Mouse (Mus musculus) hindbrain, embryonic 13.5 days (tissue): Measurements from ENCODE around the gene Lef1. TPM values are rescaled to one million over a fixed set of nuclear protein-coding genes. Genes with fewer than 3 reads are reported as not detected.

Source experiments
- ATAC-seq: fragments of 200-750 bp; cut with Nextera tagmentation; 2 replicates; pipeline ENCODE4 v1.8.0; 2017; ENCODE audit warnings: moderate TSS enrichment; ENCODE audit not compliant: low FRiP score
- H3K27ac ChIP-seq: fragments of 300-500 bp; sonication (generic); 2 replicates; pipeline ENCODE4 v1.5.1; 2015; ENCODE audit warnings: inconsistent platforms, mild to moderate bottlenecking, moderate library complexity
- H3K27me3 ChIP-seq: fragments of 300-500 bp; sonication (generic); 2 replicates; pipeline ENCODE4 v1.6.1; 2015; ENCODE audit warnings: mild to moderate bottlenecking, inconsistent platforms
- H3K36me3 ChIP-seq: fragments of 300-500 bp; sonication (generic); 2 replicates; pipeline ENCODE4 v1.6.1; 2015; ENCODE audit warnings: mild to moderate bottlenecking, inconsistent platforms
- H3K4me1 ChIP-seq: fragments of 300-500 bp; sonication (generic); replicated peaks from 2 replicates; pipeline ENCODE4 v1.6.1; 2015; ENCODE audit warnings: inconsistent platforms
- H3K4me2 ChIP-seq: fragments of 300-500 bp; sonication (generic); 2 replicates; pipeline ENCODE4 v1.6.1; 2015; ENCODE audit warnings: inconsistent platforms, mild to moderate bottlenecking, moderate library complexity
- H3K4me3 ChIP-seq: fragments of 300-500 bp; sonication (generic); 2 replicates; pipeline ENCODE4 v1.5.1; 2015; ENCODE audit warnings: mild to moderate bottlenecking, inconsistent platforms
- H3K9ac ChIP-seq: fragments of 300-500 bp; sonication (generic); 2 replicates; pipeline ENCODE4 v1.6.1; 2015; ENCODE audit warnings: mild to moderate bottlenecking, inconsistent platforms
- H3K9me3 ChIP-seq: fragments of 300-500 bp; sonication (generic); 2 replicates; pipeline ENCODE4 v1.6.1; 2016; ENCODE audit warnings: inconsistent platforms
- WGBS: fragments of 180-500 bp; shearing (Covaris S2); methylation state at CpG from one replicate; pipeline ENCODE4 v1.1.7; 2015; 5-methylcytosine and 5-hydroxymethylcytosine counted together
- polyA plus RNA-seq: library from polyadenylated mRNA; unstranded; fragments of >200 nt; fragmentation: Nextera tagmentation; extraction: Ambion mirVana; gene quantifications from 2 replicates; pipeline ENCODE4 v1.2.1, GENCODE M21; 2015

Gene Lef1
- polyA plus RNA-seq, 1 experiment from 2014 or later = 13.5 TPM

DNA sequence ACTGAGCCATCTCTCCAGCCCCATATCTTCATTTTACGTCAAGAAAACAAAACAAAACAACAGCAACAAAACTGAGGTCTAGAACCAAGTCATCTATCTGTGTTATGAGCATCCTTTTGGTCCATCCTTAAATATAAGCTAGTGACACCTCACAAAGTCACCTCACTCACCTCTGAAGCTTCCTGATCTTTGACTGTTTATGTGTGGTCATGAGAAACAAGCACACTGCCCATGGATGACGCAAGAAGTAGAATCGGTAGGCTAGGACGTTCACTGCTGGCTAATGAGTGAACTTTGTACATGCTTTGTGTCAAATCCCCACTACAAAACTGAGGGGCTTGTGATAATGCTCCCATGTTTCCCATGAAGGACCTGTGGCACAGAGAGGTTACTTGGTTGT is 16.2 kb downstream of the Lef1 start:
- Histone ChIP-seq H3K27me3 (no peaks in the 10 kb centered on the region), H3K9me3 (no peaks in the 10 kb centered on the region), H3K9ac (no peak overlapping the region), H3K27ac (no peak overlapping the region), H3K4me1 (no peaks in the 10 kb centered on the region), H3K4me3 (no peak overlapping the region), H3K4me2 (no peak overlapping the region), H3K36me3 (no peaks in the 10 kb centered on the region)
- WGBS = 95% methylated on average over 4 of the region's 4 CpGs
- ATAC-seq = no peak

DNA sequence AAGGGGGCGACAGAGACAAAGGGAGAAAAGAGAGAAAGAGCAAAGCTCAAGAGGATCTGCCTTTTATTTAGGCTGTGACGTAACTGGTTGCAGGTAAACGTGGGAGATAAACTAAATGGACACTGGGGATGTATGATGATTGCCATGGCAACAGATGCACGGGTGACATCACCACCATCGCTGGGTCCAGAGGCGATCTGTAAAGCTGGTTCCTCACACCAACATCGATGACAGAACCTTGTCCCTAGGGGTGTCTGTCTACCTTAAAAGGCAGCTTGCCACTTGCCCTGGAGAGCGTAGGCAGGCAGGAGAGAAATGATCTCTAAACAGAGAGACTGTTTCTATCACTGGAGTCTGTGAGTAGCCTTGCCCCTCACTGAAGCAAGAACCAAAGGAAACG is 23.7 kb downstream of the Lef1 start:
- WGBS = 57% methylated on average over 9 of the region's 9 CpGs
- 0 out of 2 replicates have a peak, but pooled peaks cover 16% of the 10 kb centered on the region for H3K27me3 ChIP-seq
- no peak overlapping the region for H3K4me3 ChIP-seq
- H3K4me2 ChIP-seq = no peak overlapping the region
- 0 out of 2 replicates have a peak, but pooled peaks have one; percentile 43 for ATAC-seq
- no peak overlapping the region for H3K27ac ChIP-seq
- no peaks in the 10 kb centered on the region for H3K9me3 ChIP-seq
- H3K4me1 ChIP-seq = peaks cover 30% of the 10 kb centered on the region
- H3K9ac ChIP-seq = no peak overlapping the region
- no peaks in the 10 kb centered on the region for H3K36me3 ChIP-seq

DNA sequence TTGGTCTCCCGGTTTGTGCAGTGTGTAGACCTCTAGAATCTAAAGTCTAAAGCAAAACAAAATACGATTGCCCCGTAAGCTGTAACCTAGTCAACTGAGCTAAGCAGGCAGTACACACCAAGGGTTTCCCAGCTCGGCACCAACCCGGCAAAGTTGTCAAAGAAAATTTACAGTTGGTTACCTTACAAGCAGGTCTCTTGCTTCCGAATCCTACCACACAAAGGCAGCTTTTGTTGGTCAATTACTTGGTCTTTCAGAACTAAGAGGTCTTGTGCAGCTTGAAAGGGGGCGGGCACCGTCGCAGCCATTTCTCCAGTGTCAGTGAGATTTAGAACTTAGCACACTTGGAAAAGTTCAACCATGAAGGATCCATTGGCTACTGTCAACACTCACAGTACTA is 25.2 kb downstream of the Lef1 start:
- Histone ChIP-seq H3K4me1 (peaks cover 42% of the 10 kb centered on the region), H3K4me2 (no peak overlapping the region), H3K27me3 (peaks cover 29% of the 10 kb centered on the region; the same call in 1 of the 2 replicates), H3K9ac (no peak overlapping the region), H3K9me3 (no peaks in the 10 kb centered on the region), H3K36me3 (no peaks in the 10 kb centered on the region), H3K27ac (no peak overlapping the region), H3K4me3 (no peak overlapping the region)
- 34% methylated on average over 9 of the region's 9 CpGs for WGBS
- no peak for ATAC-seq

- no peaks in the 10 kb centered on the region for H3K36me3 ChIP-seq
- H3K9ac ChIP-seq = no peak overlapping the region
- peak overlapping the region; percentile 25 for H3K4me2 ChIP-seq
- WGBS = 15% methylated on average over 8 of the region's 8 CpGs
- ATAC-seq = no peak
- no peak overlapping the region for H3K4me3 ChIP-seq
- H3K27ac ChIP-seq = no peak overlapping the region
- H3K27me3 ChIP-seq = peaks cover 33% of the 10 kb centered on the region; the same call in 1 of the 2 replicates
- H3K4me1 ChIP-seq = peaks cover 42% of the 10 kb centered on the region
- no peaks in the 10 kb centered on the region for H3K9me3 ChIP-seq
These were observed 26.2 kb downstream of the Lef1 start for GRCm38 (mm10) chr3:131136455-131136854.

GRCm38 (mm10) chr3:131137119-131137781 is 27.0 kb downstream of the Lef1 start:
- H3K4me3 ChIP-seq = 0 out of 2 replicates have a peak overlapping the region, but pooled peaks have one; percentile 3

DNA sequence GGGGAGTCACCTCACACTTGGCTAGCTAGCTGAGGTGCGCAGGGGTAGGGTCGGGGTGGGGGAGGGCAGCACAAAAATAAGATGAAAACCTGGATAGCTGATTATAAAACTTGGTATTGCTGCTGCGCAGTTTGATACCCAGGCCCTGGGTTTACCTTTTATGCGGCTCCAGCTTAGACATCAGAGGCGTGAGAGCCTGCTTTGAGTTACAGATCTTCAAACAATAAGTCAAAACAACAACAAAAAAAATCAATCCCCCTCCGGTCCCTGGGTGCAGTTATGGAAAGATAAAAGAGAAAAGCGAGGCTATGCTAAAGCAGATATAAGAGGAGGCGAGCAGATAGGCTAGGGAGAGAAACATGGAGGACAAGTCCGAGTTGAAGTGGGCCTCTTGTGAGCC is 28.0 kb downstream of the Lef1 start:
- Histone ChIP-seq H3K4me1 (peaks cover 42% of the 10 kb centered on the region), H3K27ac (no peak overlapping the region), H3K4me3 (no peak overlapping the region), H3K36me3 (no peaks in the 10 kb centered on the region), H3K4me2 (no peak overlapping the region), H3K9ac (no peak overlapping the region), H3K9me3 (no peaks in the 10 kb centered on the region), H3K27me3 (peaks cover 41% of the 10 kb centered on the region)
- no peak for ATAC-seq
- 80% methylated on average over 9 of the region's 9 CpGs for WGBS

More at GRCm38 (mm10) chr3:131137119-131137781, 27.0 kb downstream of the Lef1 start:
- Histone ChIP-seq H3K27me3 (peaks cover 35% of the 10 kb centered on the region; the same call in 1 of the 2 replicates), H3K4me2 (peak overlapping the region; percentile 25), H3K27ac (peak overlapping the region; percentile 10; the same call in 1 of the 2 replicates), H3K4me1 (peaks cover 42% of the 10 kb centered on the region), H3K9ac (0 out of 2 replicates have a peak overlapping the region, but pooled peaks have one; percentile 20), H3K9me3 (no peaks in the 10 kb centered on the region), H3K36me3 (no peaks in the 10 kb centered on the region)
- 15% methylated on average over 18 of the region's 18 CpGs for WGBS
- peak; percentile 58; the same call in 1 of the 2 replicates for ATAC-seq

- Histone ChIP-seq H3K27me3 (peaks cover 46% of the 10 kb centered on the region), H3K4me1 (peaks cover 41% of the 10 kb centered on the region), H3K36me3 (no peaks in the 10 kb centered on the region), H3K9me3 (no peaks in the 10 kb centered on the region), H3K4me3 (no peak overlapping the region), H3K27ac (no peak overlapping the region), H3K9ac (no peak overlapping the region), H3K4me2 (no peak overlapping the region)
- WGBS = 86% methylated on average over 8 of the region's 8 CpGs
- no peak for ATAC-seq
These were observed 28.5 kb downstream of the Lef1 start for GRCm38 (mm10) chr3:131138797-131139196.

GRCm38 (mm10) chr3:131139345-131140090 is 29.2 kb downstream of the Lef1 start:
- Histone ChIP-seq H3K4me3 (no peak overlapping the region), H3K4me1 (peaks cover 35% of the 10 kb centered on the region), H3K27ac (0 out of 2 replicates have a peak overlapping the region, but pooled peaks have one; percentile 31), H3K36me3 (no peaks in the 10 kb centered on the region), H3K9ac (no peak overlapping the region), H3K27me3 (peaks cover 43% of the 10 kb centered on the region), H3K4me2 (no peak overlapping the region), H3K9me3 (no peaks in the 10 kb centered on the region)
- WGBS = 69% methylated on average over 14 of the region's 14 CpGs
- ATAC-seq = no peak

DNA sequence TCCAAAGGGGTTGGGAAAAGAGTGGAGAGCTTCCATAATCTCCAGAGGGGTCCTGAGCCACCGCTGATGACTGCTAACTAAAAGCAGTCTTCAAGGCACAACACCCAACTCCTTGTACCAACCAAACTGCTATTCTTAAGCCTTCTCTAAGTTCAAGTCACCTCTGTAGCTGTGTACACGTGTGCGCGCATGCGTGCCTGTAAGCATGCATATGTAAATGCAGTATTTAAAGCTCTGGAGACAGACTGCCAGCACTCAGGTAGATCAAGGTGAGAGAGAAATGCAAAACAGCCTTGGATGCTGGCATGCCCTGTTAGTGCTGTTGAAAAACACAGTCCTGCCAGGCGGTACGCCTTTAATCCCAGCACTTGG is 29.8 kb downstream of the Lef1 start:
- Histone ChIP-seq H3K27me3 (peaks cover 38% of the 10 kb centered on the region), H3K36me3 (no peaks in the 10 kb centered on the region), H3K9ac (no peak overlapping the region), H3K4me2 (no peak overlapping the region), H3K4me1 (peaks cover 35% of the 10 kb centered on the region), H3K4me3 (no peak overlapping the region), H3K27ac (0 out of 2 replicates have a peak overlapping the region, but pooled peaks have one; percentile 31), H3K9me3 (no peaks in the 10 kb centered on the region)
- ATAC-seq = no peak
- 89% methylated on average over 7 of the region's 7 CpGs for whole genome bisulfite sequencing

DNA sequence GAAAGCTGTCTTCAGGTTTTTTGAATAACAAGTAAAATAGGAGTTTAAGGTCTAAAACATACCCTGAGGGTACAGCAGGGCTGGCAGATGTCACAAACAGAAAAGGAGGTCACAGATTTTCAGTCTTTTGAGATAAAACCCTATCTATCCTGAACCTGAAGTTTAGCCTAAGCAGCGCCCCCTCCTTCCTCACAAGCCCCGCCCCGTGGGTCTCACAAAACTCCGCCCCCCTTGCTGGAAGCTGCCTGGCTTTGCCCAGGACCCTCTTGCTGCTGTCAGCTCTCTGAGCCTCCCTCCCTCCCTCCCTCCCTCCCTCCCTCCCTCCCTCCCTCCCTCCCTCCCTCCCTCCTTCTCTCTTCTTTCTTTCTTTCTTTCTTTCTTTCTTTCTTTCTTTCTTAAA is 31.3 kb downstream of the Lef1 start:
- Histone ChIP-seq H3K9ac (no peak overlapping the region), H3K4me1 (peaks cover 28% of the 10 kb centered on the region), H3K36me3 (no peaks in the 10 kb centered on the region), H3K9me3 (no peaks in the 10 kb centered on the region), H3K27me3 (peaks cover 33% of the 10 kb centered on the region), H3K27ac (no peak overlapping the region), H3K4me3 (no peak overlapping the region), H3K4me2 (no peak overlapping the region)
- 27% methylated on average over 4 of the region's 4 CpGs for WGBS
- ATAC-seq = no peak

DNA sequence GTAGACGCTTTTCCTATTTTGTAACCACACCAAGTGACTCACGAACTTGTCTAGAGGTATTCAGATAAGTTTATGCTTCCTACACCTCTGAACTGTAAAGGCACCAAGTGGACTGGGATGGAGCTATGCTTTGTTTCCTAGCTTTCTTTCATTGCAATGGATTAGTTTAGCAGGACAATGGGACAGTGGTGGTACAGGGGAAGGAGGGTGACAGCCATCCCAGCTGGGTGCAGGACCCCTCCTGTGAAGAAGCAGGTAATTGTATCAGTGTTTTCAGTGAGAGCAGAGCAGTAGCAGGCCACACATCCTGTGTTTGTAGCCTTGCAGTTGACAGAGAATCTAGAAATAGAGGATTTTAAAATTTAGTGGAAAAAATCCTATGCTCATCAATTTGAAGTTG is 34.0 kb downstream of the Lef1 start:
- Histone ChIP-seq H3K4me1 (peaks cover 10% of the 10 kb centered on the region; the same call in 1 of the 2 replicates), H3K9ac (no peak overlapping the region), H3K4me2 (no peak overlapping the region), H3K4me3 (no peak overlapping the region), H3K27ac (no peak overlapping the region), H3K36me3 (no peaks in the 10 kb centered on the region), H3K9me3 (no peaks in the 10 kb centered on the region), H3K27me3 (peaks cover 30% of the 10 kb centered on the region)
- WGBS = 44% methylated on average over 2 of the region's 2 CpGs
- ATAC-seq = no peak

DNA sequence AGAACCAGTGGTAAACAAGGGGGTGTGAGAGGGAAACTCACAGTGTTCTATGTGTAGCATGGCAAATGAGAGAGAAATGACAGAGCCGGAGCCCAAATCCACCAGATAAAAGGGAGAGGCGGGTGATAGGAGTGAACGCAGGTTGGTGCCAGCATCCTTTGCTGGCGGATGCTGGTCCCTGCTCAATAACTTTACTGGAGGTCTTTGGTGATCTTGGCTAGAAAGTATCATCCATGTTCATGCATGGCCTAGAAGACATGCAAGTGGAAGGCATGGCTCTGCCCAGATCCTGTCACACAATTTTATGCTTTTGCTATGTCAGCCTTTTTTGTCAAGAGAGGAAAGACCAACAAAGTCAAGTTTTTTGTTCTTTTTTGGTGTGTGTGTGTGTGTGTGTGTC is 42.6 kb downstream of the Lef1 start:
- Histone ChIP-seq H3K4me3 (no peak overlapping the region), H3K9ac (no peak overlapping the region), H3K36me3 (no peaks in the 10 kb centered on the region), H3K9me3 (no peaks in the 10 kb centered on the region), H3K4me2 (no peak overlapping the region), H3K27ac (no peak overlapping the region), H3K4me1 (peaks cover 17% of the 10 kb centered on the region), H3K27me3 (0 out of 2 replicates have a peak, but pooled peaks cover 3% of the 10 kb centered on the region)
- no peak for ATAC-seq
- 99% methylated on average over 4 of the region's 4 CpGs for WGBS
